Mouse (Mus musculus): Measurements from ENCODE around the gene Rrp12. TPM values are rescaled to one million over a fixed set of nuclear protein-coding genes. Genes with fewer than 3 reads are reported as not detected.

The Rrp12 gene
- polyA plus RNA-seq, 1 experiment from 2014 or later: 16.7 TPM

- H3K27ac ChIP-seq (replicated peaks): no peak overlapping the region
- peaks cover 17% of the 10 kb centered on the region; the same call in 1 of the 2 replicates for H3K27me3 ChIP-seq
- peaks cover 21% of the 10 kb centered on the region for H3K4me1 ChIP-seq
- H3K9me3 ChIP-seq (replicated peaks): no peaks in the 10 kb centered on the region
- ATAC-seq (ENCODE audit: insufficient number of reproducible peaks, low FRiP score, low TSS enrichment, low read depth): no peak
- no peaks in the 10 kb centered on the region for H3K36me3 ChIP-seq
- peak overlapping the region; percentile 28 for H3K4me2 ChIP-seq (replicated peaks)
- H3K4me3 ChIP-seq (replicated peaks): no peak overlapping the region
- no peak overlapping the region for H3K9ac ChIP-seq
- WGBS: 2% methylated on average over 6 of the region's 6 CpGs
These were observed 60.2 kb downstream of the Rrp12 start for GRCm38 (mm10) chr19:41835816-41836215.

GRCm38 (mm10) chr19:41835407-41835806, 60.6 kb downstream of the Rrp12 start:
- Histone ChIP-seq H3K4me1 (peaks cover 25% of the 10 kb centered on the region), H3K27me3 (peaks cover 20% of the 10 kb centered on the region; the same call in 1 of the 2 replicates), H3K9ac (no peak overlapping the region), H3K9me3 (replicated peaks) (no peaks in the 10 kb centered on the region), H3K4me2 (replicated peaks) (no peak overlapping the region), H3K36me3 (no peaks in the 10 kb centered on the region), H3K27ac (replicated peaks) (no peak overlapping the region), H3K4me3 (replicated peaks) (no peak overlapping the region)
- WGBS: 54% methylated on average over 6 of the region's 6 CpGs
- no peak for ATAC-seq (ENCODE audit: insufficient number of reproducible peaks, low FRiP score, low TSS enrichment, low read depth)

GRCm38 (mm10) chr19:41832501-41833201, 63.3 kb downstream of the Rrp12 start:
- H3K9me3 ChIP-seq (replicated peaks): no peaks in the 10 kb centered on the region
- no peak for ATAC-seq (ENCODE audit: insufficient number of reproducible peaks, low FRiP score, low TSS enrichment, low read depth)
- H3K4me3 ChIP-seq (replicated peaks): peak overlapping the region; percentile 2; the same call in 1 of the 2 replicates
- no peak overlapping the region for H3K9ac ChIP-seq
- H3K4me2 ChIP-seq (replicated peaks): peak overlapping the region; percentile 97; the same call in 1 of the 2 replicates
- peaks cover 30% of the 10 kb centered on the region for H3K4me1 ChIP-seq
- peaks cover 20% of the 10 kb centered on the region; the same call in 1 of the 2 replicates for H3K27me3 ChIP-seq
- WGBS: 61% methylated on average over 13 of the region's 13 CpGs
- H3K27ac ChIP-seq (replicated peaks): no peak overlapping the region
- H3K36me3 ChIP-seq: no peaks in the 10 kb centered on the region

DNA sequence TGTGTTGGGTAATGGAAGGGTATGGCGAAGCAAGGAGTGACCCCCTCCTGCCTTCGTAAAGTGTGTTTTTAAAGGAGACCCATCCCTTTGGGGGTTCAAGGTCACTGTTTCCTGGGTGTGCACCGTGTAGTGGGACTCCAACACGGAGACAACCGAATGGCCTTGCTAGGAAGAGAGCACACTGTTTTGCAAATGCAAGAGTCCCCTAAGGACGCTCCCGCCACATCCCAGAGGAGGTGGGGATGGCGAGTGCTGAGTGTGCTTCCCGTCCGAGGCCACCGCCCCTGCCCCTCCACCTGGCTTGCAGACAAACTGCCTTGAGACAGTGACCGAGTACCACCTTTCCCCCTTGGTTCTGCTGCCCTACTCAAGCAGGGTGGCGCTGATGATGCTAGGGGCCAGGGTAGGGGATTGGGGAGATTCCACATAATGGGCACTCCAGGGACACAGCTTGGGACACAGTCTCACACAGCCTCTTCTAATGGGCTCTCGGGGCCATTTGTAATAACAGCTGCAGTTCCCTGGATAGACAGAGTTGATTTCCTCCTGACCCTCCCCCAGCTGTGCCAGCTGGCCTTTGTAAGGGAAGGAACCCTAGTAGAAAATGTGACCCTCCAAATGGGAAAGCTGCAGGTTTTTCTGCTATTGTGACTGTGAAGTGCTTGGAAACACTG, 64.1 kb downstream of the Rrp12 start:
- Histone ChIP-seq H3K4me2 (replicated peaks) (peak overlapping the region; percentile 97), H3K27me3 (peaks cover 20% of the 10 kb centered on the region; the same call in 1 of the 2 replicates), H3K9ac (no peak overlapping the region), H3K27ac (replicated peaks) (no peak overlapping the region), H3K9me3 (replicated peaks) (no peaks in the 10 kb centered on the region), H3K4me3 (replicated peaks) (peak overlapping the region; percentile 69), H3K4me1 (peaks cover 30% of the 10 kb centered on the region), H3K36me3 (no peaks in the 10 kb centered on the region)
- no peak for ATAC-seq (ENCODE audit: insufficient number of reproducible peaks, low FRiP score, low TSS enrichment, low read depth)
- 11% methylated on average over 14 of the region's 14 CpGs for WGBS

DNA sequence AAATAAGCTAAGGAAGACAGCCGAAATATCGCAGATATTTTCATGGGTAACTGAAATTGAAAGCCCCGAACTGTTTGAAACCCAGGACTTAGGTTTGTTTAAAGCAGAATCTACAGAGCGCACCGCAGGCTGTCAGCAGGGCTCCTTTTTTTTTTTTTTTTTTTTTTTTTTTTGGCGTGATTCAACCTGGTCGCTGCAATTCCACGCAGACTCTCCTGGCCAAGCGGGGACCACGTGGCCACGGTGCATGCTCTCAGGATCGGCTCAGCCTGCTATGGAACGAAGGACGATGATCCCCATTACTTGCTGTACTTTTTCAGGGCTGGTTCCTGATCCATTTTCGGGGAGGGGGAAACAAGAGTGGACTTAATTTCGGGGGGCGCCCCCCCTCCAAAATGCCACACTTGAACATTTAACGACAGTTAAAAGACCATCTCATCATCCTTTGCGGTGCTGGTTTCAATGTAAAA, 64.8 kb downstream of the Rrp12 start:
- H3K36me3 ChIP-seq: no peaks in the 10 kb centered on the region
- H3K4me2 ChIP-seq (replicated peaks): peak overlapping the region; percentile 97
- WGBS: 2% methylated on average over 19 of the region's 19 CpGs
- peaks cover 30% of the 10 kb centered on the region for H3K4me1 ChIP-seq
- peak overlapping the region; percentile 69 for H3K4me3 ChIP-seq (replicated peaks)
- no peak for ATAC-seq (ENCODE audit: insufficient number of reproducible peaks, low FRiP score, low TSS enrichment, low read depth)
- peaks cover 20% of the 10 kb centered on the region; the same call in 1 of the 2 replicates for H3K27me3 ChIP-seq
- no peaks in the 10 kb centered on the region for H3K9me3 ChIP-seq (replicated peaks)
- no peak overlapping the region for H3K27ac ChIP-seq (replicated peaks)
- peak overlapping the region; percentile 26; the same call in 1 of the 2 replicates for H3K9ac ChIP-seq

GRCm38 (mm10) chr19:41830106-41831031, 65.6 kb downstream of the Rrp12 start:
- H3K27me3 ChIP-seq: peaks cover 20% of the 10 kb centered on the region; the same call in 1 of the 2 replicates
- peak overlapping the region; percentile 26 for H3K9ac ChIP-seq
- peak overlapping the region; percentile 69 for H3K4me3 ChIP-seq (replicated peaks)
- H3K9me3 ChIP-seq (replicated peaks): no peaks in the 10 kb centered on the region
- peak overlapping the region; percentile 66 for H3K27ac ChIP-seq (replicated peaks)
- H3K36me3 ChIP-seq: no peaks in the 10 kb centered on the region
- peaks cover 26% of the 10 kb centered on the region for H3K4me1 ChIP-seq
- under 1% methylated on average over 111 of the region's 112 CpGs for WGBS
- ATAC-seq (ENCODE audit: insufficient number of reproducible peaks, low FRiP score, low TSS enrichment, low read depth): peak; percentile 55
- peak overlapping the region; percentile 97 for H3K4me2 ChIP-seq (replicated peaks)

DNA sequence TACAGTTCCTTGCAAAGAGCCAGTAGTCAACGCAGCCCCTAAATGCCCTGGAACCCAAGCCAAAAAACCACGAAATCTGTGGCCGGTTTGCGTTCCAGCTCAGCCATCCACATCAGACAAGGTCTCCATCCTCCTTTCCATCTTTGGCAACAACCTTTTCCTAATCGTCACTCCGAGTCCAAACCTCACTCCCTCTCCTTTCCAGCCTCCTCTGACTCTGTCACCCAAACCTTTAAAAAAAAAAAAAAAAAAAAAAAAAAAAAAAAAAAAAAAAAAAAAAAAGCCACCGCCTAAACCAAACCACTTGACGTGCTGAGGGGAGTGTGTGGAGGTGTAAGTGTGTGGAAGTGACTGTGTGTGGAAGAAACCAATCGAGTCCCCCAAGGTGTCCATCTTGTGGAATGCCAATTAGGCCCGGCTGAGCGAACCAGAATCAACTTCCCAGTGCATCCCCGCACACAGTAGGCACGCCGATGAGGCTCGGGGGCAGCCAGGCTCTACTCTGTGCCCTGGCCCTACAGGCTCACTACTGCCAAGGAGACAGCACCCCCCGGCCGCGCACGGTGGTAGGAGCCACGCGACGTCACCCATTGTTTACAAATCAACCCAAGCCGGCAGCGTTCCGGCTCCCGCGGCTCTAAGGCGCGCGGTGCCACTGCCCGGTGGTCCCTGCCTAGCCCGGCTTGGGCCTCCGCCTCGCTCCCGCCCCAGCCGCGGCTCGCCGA, 66.4 kb downstream of the Rrp12 start, which contains the start of gene Frat1:
Gene Frat1, plus strand, starts transcription at position 590 of the 725 bp plus-strand sequence.
- peak within 1 kb of the TSS; percentile 69 for H3K4me3 ChIP-seq (replicated peaks)
- H3K9ac ChIP-seq: peak within 1 kb of the TSS; percentile 26
- H3K4me1 ChIP-seq: peaks cover 26% of the 10 kb centered on the region
- H3K4me2 ChIP-seq (replicated peaks): peak within 1 kb of the TSS; percentile 97
- peak within 1 kb of the TSS; percentile 84 for H3K27ac ChIP-seq (replicated peaks)
- peaks cover 20% of the 10 kb centered on the region; the same call in 1 of the 2 replicates for H3K27me3 ChIP-seq
- ATAC-seq (ENCODE audit: insufficient number of reproducible peaks, low FRiP score, low TSS enrichment, low read depth): peak; percentile 92
- H3K9me3 ChIP-seq (replicated peaks): no peaks in the 10 kb centered on the region
- under 1% methylated on average over 39 of the region's 39 CpGs for WGBS
- no peaks in the 10 kb centered on the region for H3K36me3 ChIP-seq

DNA sequence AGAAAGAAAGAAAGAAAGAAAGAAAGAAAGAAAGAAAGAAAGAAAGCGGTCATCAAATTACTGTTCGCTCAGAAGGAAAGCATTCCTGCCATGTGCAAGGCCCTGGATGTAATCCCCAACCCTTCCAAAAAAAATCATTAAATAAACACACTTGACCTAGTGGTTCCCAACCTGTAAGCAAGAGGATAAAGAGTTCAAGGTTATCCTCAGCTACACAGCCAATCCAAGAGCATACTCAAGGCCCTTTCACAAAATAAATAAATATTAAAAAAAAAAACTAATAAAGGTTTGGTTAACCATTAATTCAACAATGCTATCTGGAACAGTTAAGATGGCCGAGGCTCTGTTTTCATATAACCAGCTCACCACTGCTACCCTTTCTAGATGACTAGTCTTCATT, 67.0 kb downstream of the Rrp12 start:
- no peaks in the 10 kb centered on the region for H3K9me3 ChIP-seq (replicated peaks)
- peaks cover 20% of the 10 kb centered on the region; the same call in 1 of the 2 replicates for H3K27me3 ChIP-seq
- ATAC-seq (ENCODE audit: insufficient number of reproducible peaks, low FRiP score, low TSS enrichment, low read depth): no peak
- H3K4me3 ChIP-seq (replicated peaks): peak overlapping the region; percentile 69; the same call in 1 of the 2 replicates
- peak overlapping the region; percentile 97 for H3K4me2 ChIP-seq (replicated peaks)
- peaks cover 26% of the 10 kb centered on the region for H3K4me1 ChIP-seq
- WGBS: 65% methylated on average over 3 of the region's 3 CpGs
- no peaks in the 10 kb centered on the region for H3K36me3 ChIP-seq
- H3K9ac ChIP-seq: no peak overlapping the region
- H3K27ac ChIP-seq (replicated peaks): no peak overlapping the region

DNA sequence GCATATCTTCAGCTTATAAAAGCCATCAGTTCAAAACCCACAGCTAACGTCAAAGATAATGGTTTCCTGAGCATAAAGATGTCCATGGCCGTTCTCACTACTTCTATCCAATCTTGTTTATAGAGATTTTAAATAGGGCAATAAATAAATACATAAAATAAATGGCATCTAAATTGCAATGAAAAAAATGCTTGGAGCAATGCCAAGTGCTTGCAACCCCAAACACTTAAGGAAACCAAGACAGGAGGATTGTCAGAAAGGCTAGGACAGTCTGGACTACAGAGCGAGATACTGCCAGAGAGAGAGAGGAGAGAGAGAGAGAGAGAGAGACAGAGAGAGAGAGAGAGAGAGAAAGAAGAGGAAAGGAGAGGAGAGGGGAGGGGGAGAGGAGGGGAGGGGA, 69.4 kb downstream of the Rrp12 start:
- peaks cover 16% of the 10 kb centered on the region for H3K4me1 ChIP-seq
- no peaks in the 10 kb centered on the region for H3K9me3 ChIP-seq (replicated peaks)
- no peak for ATAC-seq (ENCODE audit: insufficient number of reproducible peaks, low FRiP score, low TSS enrichment, low read depth)
- 0 out of 2 replicates have a peak, but pooled peaks cover 6% of the 10 kb centered on the region for H3K27me3 ChIP-seq
- H3K4me3 ChIP-seq (replicated peaks): no peak overlapping the region
- 75% methylated on average over 3 of the region's 3 CpGs for WGBS
- no peak overlapping the region for H3K9ac ChIP-seq
- H3K4me2 ChIP-seq (replicated peaks): no peak overlapping the region
- no peak overlapping the region for H3K27ac ChIP-seq (replicated peaks)
- H3K36me3 ChIP-seq: no peaks in the 10 kb centered on the region

DNA sequence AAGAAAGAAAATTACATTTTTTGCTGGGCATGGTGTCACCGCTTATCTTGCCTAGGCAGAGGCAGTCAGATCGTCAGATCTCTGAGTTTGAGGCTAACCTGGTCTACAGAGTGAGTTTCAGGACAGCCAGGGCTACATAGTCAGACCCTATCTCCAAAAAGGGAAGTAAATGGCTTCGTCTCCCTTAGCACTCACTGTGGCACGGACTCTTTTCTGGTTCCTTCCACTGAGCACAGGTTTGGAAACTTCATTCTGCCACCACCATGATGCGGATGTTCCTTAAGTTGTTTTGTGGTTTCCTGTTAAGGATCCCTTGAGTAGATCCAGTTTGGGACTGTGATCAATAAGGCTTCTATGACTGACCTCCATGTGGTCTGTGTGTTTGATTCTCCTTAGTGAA, 71.0 kb downstream of the Rrp12 start:
- no peak overlapping the region for H3K27ac ChIP-seq (replicated peaks)
- H3K4me2 ChIP-seq (replicated peaks): no peak overlapping the region
- ATAC-seq (ENCODE audit: insufficient number of reproducible peaks, low FRiP score, low TSS enrichment, low read depth): no peak
- no peaks in the 10 kb centered on the region for H3K27me3 ChIP-seq
- WGBS: 78% methylated on average over 5 of the region's 5 CpGs
- H3K36me3 ChIP-seq: no peaks in the 10 kb centered on the region
- H3K9ac ChIP-seq: no peak overlapping the region
- H3K4me3 ChIP-seq (replicated peaks): no peak overlapping the region
- 0 out of 2 replicates have a peak, but pooled peaks cover 3% of the 10 kb centered on the region for H3K4me1 ChIP-seq
- H3K9me3 ChIP-seq (replicated peaks): no peaks in the 10 kb centered on the region
